Mouse (Mus musculus): Measurements from ENCODE around the gene Slc22a1.

DNA sequence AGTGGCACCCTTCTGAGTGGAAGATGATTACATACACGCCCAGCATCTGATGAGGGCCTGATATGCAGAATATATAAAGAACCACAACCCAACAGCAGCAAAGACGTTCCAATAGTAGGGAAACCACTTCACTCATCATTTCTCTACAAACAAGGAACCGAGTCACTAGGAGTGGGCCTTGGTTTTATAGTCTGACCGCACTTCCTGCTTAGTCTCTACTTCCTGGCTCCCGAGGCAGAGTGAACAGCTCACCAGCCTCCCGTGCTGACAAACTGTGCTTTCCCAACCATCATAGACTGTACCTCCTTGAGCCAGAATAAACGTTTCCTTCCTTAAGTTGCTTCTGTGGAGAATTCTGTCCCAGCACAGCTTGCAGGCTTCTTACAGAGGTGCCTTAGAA lies 19.8 kb downstream of the Slc22a1 start:
- TF ChIP-seq POLR2A (IDR thresholded peaks at IDR 0.05; ENCODE audit: insufficient read length, low read depth) = no peak
- TF ChIP-seq MYOD1 (IDR thresholded peaks at IDR 0.05; ENCODE audit: control insufficient read depth in 1 of 3, insufficient read length in 2 of 3, low read depth in 2 of 3) = no peak
- TF ChIP-seq E2F4 (IDR thresholded peaks at IDR 0.05; ENCODE audit: insufficient read depth) = no peak
- TF ChIP-seq MAX (IDR thresholded peaks at IDR 0.05; ENCODE audit: low read depth) = no peak
- no peak for TF ChIP-seq POLR2AphosphoS2 (IDR thresholded peaks at IDR 0.05; ENCODE audit: insufficient read length, low read depth)
- TF ChIP-seq SRF (IDR thresholded peaks at IDR 0.05; ENCODE audit: control insufficient read depth, insufficient read length, low read depth) = no peak
- TF ChIP-seq TCF12 (IDR thresholded peaks at IDR 0.05; ENCODE audit: insufficient read depth, poor library complexity, severe bottlenecking) = no peak
- TF ChIP-seq REST (IDR thresholded peaks at IDR 0.05; ENCODE audit: insufficient read depth, insufficient read length) = no peak
